Mouse (Mus musculus): ENCODE data around the gene Rhbdf2. TPM values are rescaled to one million over a fixed set of nuclear protein-coding genes. Genes with fewer than 3 reads are reported as not detected.

The Rhbdf2 gene
- polyA plus RNA-seq, 1 experiment from 2014 or later: 4.1 TPM

- H3K9ac ChIP-seq (replicated peaks): no peak overlapping the region
- H3K27ac ChIP-seq: 0 out of 2 replicates have a peak overlapping the region, but pooled peaks have one; percentile 9
- H3K9me3 ChIP-seq: no peaks in the 10 kb centered on the region
- no peak overlapping the region for H3K4me3 ChIP-seq (replicated peaks)
- peaks cover 44% of the 10 kb centered on the region for H3K4me1 ChIP-seq (replicated peaks)
- H3K36me3 ChIP-seq: no peaks in the 10 kb centered on the region
- no peak for ATAC-seq (ENCODE audit: insufficient number of reproducible peaks, insufficient read depth, low FRiP score, low TSS enrichment, low read depth)
- H3K27me3 ChIP-seq: peaks cover 41% of the 10 kb centered on the region
- H3K4me2 ChIP-seq: no peak overlapping the region
- WGBS: 75% methylated on average over 15 of the region's 15 CpGs
These were observed 32.3 kb upstream of the Rhbdf2 start for GRCm38 (mm10) chr11:116659027-116659621.

- Histone ChIP-seq H3K27ac (peak overlapping the region; percentile 59; the same call in 1 of the 2 replicates), H3K4me2 (no peak overlapping the region), H3K9ac (replicated peaks) (no peak overlapping the region), H3K9me3 (no peaks in the 10 kb centered on the region), H3K4me1 (replicated peaks) (peaks cover 47% of the 10 kb centered on the region), H3K36me3 (no peaks in the 10 kb centered on the region), H3K4me3 (replicated peaks) (no peak overlapping the region), H3K27me3 (peaks cover 48% of the 10 kb centered on the region)
- WGBS: 62% methylated on average over 10 of the region's 10 CpGs
- no peak for ATAC-seq (ENCODE audit: insufficient number of reproducible peaks, insufficient read depth, low FRiP score, low TSS enrichment, low read depth)
These were observed 31.4 kb upstream of the Rhbdf2 start for GRCm38 (mm10) chr11:116658238-116658637.

- H3K27ac ChIP-seq: peak overlapping the region; percentile 83
- 11% methylated on average over 22 of the region's 22 CpGs for WGBS
- peak overlapping the region; percentile 54 for H3K4me2 ChIP-seq
- peak; percentile 85 for ATAC-seq (ENCODE audit: insufficient number of reproducible peaks, insufficient read depth, low FRiP score, low TSS enrichment, low read depth)
- H3K9ac ChIP-seq (replicated peaks): peak overlapping the region; percentile 55; the same call in 1 of the 2 replicates
- H3K36me3 ChIP-seq: no peaks in the 10 kb centered on the region
- H3K27me3 ChIP-seq: peaks cover 48% of the 10 kb centered on the region
- peak overlapping the region; percentile 33 for H3K4me3 ChIP-seq (replicated peaks)
- no peaks in the 10 kb centered on the region for H3K9me3 ChIP-seq
- H3K4me1 ChIP-seq (replicated peaks): peaks cover 50% of the 10 kb centered on the region
These were observed 30.7 kb upstream of the Rhbdf2 start for GRCm38 (mm10) chr11:116657311-116658223.

DNA sequence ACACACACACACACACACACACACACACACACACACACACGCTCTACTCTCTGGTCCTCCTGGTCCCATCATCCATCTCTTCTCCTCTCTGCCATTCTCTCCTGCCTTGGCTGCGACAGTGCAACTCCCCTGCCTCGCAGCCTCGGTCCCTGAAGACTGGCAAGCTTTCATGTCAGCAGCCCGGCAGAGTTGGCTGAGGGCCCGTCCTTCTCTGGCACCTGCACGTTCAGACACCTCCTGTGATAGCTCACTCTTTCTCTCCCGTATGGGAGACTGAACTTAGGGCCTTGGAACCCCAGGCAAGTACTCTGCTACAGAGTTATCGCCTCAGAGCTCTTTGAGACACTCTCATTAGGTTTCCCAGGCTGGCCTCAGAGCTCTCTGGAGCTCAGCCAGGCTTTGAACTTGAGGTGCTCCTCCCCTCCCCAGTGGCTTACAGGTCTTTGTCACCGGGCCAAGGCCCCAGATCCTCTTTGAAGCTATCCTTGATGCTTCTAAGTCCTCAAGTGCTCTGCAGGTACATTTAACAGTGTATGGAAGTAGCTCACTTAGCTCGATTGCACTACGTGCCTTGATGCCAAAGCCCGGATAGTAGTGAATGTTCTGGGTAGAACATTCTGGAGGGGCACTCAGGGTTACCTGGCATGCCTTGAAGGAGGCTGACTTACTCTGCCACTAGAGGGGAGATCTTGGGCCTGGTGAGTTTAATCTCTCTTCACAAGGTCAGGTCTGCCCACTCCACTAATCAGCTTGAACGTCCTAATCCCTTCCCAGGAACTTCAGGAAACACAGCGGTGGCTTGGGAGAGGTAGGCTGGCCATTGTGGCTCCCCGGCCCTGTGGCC is 29.8 kb upstream of the Rhbdf2 start:
- Histone ChIP-seq H3K27me3 (peaks cover 48% of the 10 kb centered on the region), H3K9me3 (no peaks in the 10 kb centered on the region), H3K27ac (no peak overlapping the region), H3K4me2 (no peak overlapping the region), H3K9ac (replicated peaks) (no peak overlapping the region), H3K4me1 (replicated peaks) (peaks cover 48% of the 10 kb centered on the region), H3K4me3 (replicated peaks) (no peak overlapping the region; the same call in 1 of the 2 replicates), H3K36me3 (no peaks in the 10 kb centered on the region)
- ATAC-seq (ENCODE audit: insufficient number of reproducible peaks, insufficient read depth, low FRiP score, low TSS enrichment, low read depth): no peak
- WGBS: 81% methylated on average over 16 of the region's 16 CpGs

- H3K9me3 ChIP-seq: no peaks in the 10 kb centered on the region
- peaks cover 42% of the 10 kb centered on the region for H3K27me3 ChIP-seq
- no peak for ATAC-seq (ENCODE audit: insufficient number of reproducible peaks, insufficient read depth, low FRiP score, low TSS enrichment, low read depth)
- H3K4me3 ChIP-seq (replicated peaks): peak within 1 kb of the TSS; percentile 52
- H3K27ac ChIP-seq: no peak within 1 kb of the TSS
- H3K4me1 ChIP-seq (replicated peaks): peaks cover 43% of the 10 kb centered on the region
- H3K4me2 ChIP-seq: peak within 1 kb of the TSS; percentile 97
- peak within 1 kb of the TSS; percentile 68 for H3K9ac ChIP-seq (replicated peaks)
- no peaks in the 10 kb centered on the region for H3K36me3 ChIP-seq
- 5% methylated on average over 28 of the region's 28 CpGs for WGBS
These were observed 27.5 kb upstream of the Rhbdf2 start, which contains the start of gene Cygb for GRCm38 (mm10) chr11:116654255-116654821. Gene Cygb (minus strand): TSS chr11:116654313.

GRCm38 (mm10) chr11:116653709-116654221 is 26.9 kb upstream of the Rhbdf2 start:
- Histone ChIP-seq H3K4me1 (replicated peaks) (peaks cover 45% of the 10 kb centered on the region), H3K9me3 (no peaks in the 10 kb centered on the region)

DNA sequence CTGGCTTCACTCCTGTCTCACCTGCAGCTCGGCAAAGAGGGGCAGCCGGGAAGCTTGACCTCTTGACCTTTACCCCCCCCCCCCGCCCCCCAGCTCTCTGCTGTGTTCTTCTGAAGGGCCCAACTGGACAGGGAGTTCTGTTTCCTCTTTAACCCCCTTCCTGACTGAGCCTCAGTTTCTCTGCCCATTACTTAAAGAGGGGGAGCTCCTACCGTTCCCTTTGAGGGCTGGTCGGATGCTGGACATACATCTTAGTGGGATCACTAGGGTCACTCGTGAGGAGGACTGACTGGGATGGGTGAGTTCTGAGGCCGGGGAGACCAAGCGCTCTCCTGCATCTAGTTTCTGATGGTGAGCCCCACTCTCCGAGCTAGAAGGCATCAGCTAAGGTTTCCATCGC is 26.4 kb upstream of the Rhbdf2 start, which contains the start of gene Prcd:
TSS of gene Prcd (plus strand) at position 301 of the 400 bp plus-strand sequence.
- peak within 1 kb of the TSS; percentile 97 for H3K4me2 ChIP-seq
- peaks cover 48% of the 10 kb centered on the region for H3K4me1 ChIP-seq (replicated peaks)
- WGBS: 3% methylated on average over 10 of the region's 10 CpGs
- H3K9ac ChIP-seq (replicated peaks): peak within 1 kb of the TSS; percentile 68
- no peak within 1 kb of the TSS for H3K27ac ChIP-seq
- H3K36me3 ChIP-seq: no peaks in the 10 kb centered on the region
- H3K9me3 ChIP-seq: no peaks in the 10 kb centered on the region
- peaks cover 42% of the 10 kb centered on the region for H3K27me3 ChIP-seq
- peak within 1 kb of the TSS; percentile 52 for H3K4me3 ChIP-seq (replicated peaks)
- ATAC-seq (ENCODE audit: insufficient number of reproducible peaks, insufficient read depth, low FRiP score, low TSS enrichment, low read depth): no peak

More at GRCm38 (mm10) chr11:116653709-116654221, 26.9 kb upstream of the Rhbdf2 start:
- H3K9ac ChIP-seq (replicated peaks): peak overlapping the region; percentile 68
- H3K36me3 ChIP-seq: no peaks in the 10 kb centered on the region
- peak overlapping the region; percentile 52 for H3K4me3 ChIP-seq (replicated peaks)
- H3K27me3 ChIP-seq: peaks cover 42% of the 10 kb centered on the region
- H3K27ac ChIP-seq: no peak overlapping the region
- peak overlapping the region; percentile 97 for H3K4me2 ChIP-seq
- WGBS: under 1% methylated on average over 46 of the region's 47 CpGs
- ATAC-seq (ENCODE audit: insufficient number of reproducible peaks, insufficient read depth, low FRiP score, low TSS enrichment, low read depth): no peak

DNA sequence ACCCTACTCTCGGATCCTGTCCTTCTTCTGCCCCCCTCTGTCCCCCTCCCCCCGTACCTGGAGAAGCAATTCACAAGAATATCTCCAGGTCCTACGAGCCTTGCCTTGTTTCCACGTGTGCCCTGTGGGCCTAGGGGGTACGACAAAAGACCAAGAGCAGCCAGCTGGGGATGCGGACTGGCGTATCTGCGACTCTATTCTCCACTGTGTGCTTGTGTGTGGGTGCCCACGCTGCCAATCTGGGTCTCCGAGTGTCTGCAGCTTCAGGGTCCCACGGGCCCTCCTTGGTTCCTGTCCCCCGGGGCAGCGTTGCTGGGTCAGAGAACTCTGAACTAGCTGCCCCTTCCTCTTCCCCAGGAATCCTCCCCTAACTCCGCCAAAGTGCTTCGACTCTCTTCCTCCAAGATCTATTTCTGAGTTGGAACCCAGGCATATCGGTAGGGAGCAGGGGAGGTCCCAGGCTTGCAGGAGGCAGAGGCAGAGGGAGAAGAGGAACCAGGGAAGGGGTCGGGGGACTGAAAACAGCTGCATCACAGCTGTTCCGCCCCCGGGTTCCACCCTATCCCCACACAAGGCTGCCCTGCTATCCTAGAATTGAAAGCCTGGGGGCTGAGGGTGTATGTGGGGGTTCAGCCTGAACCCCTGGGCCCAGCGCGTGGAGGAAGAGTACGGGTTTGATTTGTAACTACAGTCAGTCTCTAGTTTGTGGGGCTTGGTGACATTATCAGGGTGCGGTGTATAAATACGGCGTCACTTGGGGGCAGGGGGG is 25.7 kb upstream of the Rhbdf2 start:
- no peak for ATAC-seq (ENCODE audit: insufficient number of reproducible peaks, insufficient read depth, low FRiP score, low TSS enrichment, low read depth)
- no peak overlapping the region for H3K27ac ChIP-seq
- no peak overlapping the region for H3K9ac ChIP-seq (replicated peaks)
- H3K9me3 ChIP-seq: no peaks in the 10 kb centered on the region
- peaks cover 51% of the 10 kb centered on the region for H3K4me1 ChIP-seq (replicated peaks)
- H3K4me3 ChIP-seq (replicated peaks): no peak overlapping the region
- WGBS: 61% methylated on average over 25 of the region's 25 CpGs
- no peaks in the 10 kb centered on the region for H3K36me3 ChIP-seq
- peaks cover 42% of the 10 kb centered on the region for H3K27me3 ChIP-seq
- H3K4me2 ChIP-seq: peak overlapping the region; percentile 97

DNA sequence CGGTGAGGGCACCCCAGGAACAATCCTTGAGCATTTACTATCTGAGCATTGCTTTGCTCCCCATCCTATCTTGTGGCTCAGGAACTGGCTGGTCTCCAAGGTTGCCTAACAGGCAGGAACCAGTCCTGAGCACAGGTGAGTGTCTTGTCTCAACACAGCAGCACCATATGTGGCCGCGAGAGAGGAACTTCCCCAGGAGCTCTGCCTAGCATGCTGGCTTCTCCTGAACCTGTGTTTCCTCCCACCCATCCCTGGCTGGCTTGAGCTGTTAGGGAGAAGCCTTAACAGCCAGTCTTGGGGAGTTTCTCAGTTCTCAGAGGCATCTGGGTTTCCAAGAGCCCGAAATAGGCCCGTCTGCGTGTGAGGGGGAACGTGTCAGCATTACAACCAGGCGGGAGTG is 24.5 kb upstream of the Rhbdf2 start:
- Histone ChIP-seq H3K36me3 (no peaks in the 10 kb centered on the region), H3K4me3 (replicated peaks) (no peak overlapping the region), H3K9ac (replicated peaks) (no peak overlapping the region), H3K4me2 (no peak overlapping the region), H3K27ac (no peak overlapping the region), H3K27me3 (peaks cover 44% of the 10 kb centered on the region), H3K4me1 (replicated peaks) (peaks cover 57% of the 10 kb centered on the region), H3K9me3 (no peaks in the 10 kb centered on the region)
- no peak for ATAC-seq (ENCODE audit: insufficient number of reproducible peaks, insufficient read depth, low FRiP score, low TSS enrichment, low read depth)
- 72% methylated on average over 8 of the region's 8 CpGs for WGBS

DNA sequence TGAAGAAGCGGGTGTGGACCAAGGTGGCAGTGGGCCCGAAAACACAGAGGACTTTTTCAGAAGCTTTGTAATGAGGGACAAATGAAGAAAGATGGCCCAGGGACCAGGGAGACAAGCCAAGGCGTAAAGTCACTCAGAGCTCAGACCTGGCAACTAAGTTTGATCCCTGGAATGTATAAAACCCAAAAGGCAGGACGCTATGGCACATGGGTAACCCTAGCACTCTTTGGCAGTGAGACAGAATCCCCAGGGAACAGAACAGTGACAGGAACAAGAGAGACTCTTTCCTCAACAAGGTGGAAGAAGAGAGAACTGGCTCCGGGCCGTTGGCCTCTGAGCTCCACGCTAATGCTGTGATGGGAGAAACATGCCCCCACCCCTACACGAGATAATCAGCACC is 24.0 kb upstream of the Rhbdf2 start:
- no peak overlapping the region for H3K27ac ChIP-seq
- ATAC-seq (ENCODE audit: insufficient number of reproducible peaks, insufficient read depth, low FRiP score, low TSS enrichment, low read depth): no peak
- no peak overlapping the region for H3K9ac ChIP-seq (replicated peaks)
- 83% methylated on average over 8 of the region's 8 CpGs for WGBS
- H3K4me1 ChIP-seq (replicated peaks): peaks cover 60% of the 10 kb centered on the region
- H3K4me2 ChIP-seq: no peak overlapping the region
- peaks cover 40% of the 10 kb centered on the region for H3K27me3 ChIP-seq
- no peaks in the 10 kb centered on the region for H3K36me3 ChIP-seq
- no peaks in the 10 kb centered on the region for H3K9me3 ChIP-seq
- H3K4me3 ChIP-seq (replicated peaks): no peak overlapping the region

Measured in limb, embryonic 12.5 days (tissue).